Mouse (Mus musculus) cerebellum, adult 2 months (tissue): ENCODE results near the gene Tex22.

Source experiments
- CTCF ChIP-seq: fragments of 200-500 bp; IDR thresholded peaks from 2 replicates; pipeline ENCODE4 v1.5.1; 2011; ENCODE audit warnings: low read depth, mild to moderate bottlenecking, control low read depth, low read length, moderate library complexity, borderline replicate concordance; ENCODE audit not compliant: insufficient read depth
- POLR2A ChIP-seq: fragments of 200-500 bp; IDR thresholded peaks from 2 replicates; pipeline ENCODE4 v1.6.1; 2011; ENCODE audit warnings: low read length, control low read depth, borderline replicate concordance; ENCODE audit not compliant: insufficient read depth

DNA sequence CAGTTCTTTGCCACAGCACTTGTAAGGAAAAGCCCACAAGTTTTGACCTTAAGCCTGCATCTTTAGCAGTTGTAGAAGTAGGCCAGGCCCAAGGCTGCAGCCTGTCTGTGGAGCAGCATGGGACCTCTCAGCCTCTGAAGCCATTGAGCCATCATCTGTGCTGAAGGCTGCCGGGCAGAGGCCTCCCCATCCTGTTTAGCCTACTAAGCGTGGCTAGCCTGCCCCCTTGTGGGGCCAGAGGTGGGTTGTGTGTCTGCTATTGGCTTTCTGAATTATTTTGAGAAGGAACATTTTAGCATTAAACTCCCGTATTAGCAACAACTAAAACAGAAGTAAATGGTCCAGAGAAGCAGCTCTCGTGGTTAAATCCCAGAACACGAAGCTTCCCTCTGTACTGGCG lies 28.2 kb downstream of the Tex22 start:
- TF ChIP-seq CTCF (peak; percentile 76), POLR2A (no peak)
